Mouse (Mus musculus) layer of hippocampus, postnatal 25 days (tissue): ENCODE data around the gene Ltbp3. TPM values are rescaled to one million over a fixed set of nuclear protein-coding genes. Genes with fewer than 3 reads are reported as not detected.
A peak's percentile ranks its signal among the peaks of the same experiment; 100 is the strongest.

Source experiments
- DNase-seq, 2 experiments: peaks; one replicate each; pipeline ENCODE4 v3.0.0; 2022; ENCODE audit warnings: mixed read lengths in 2 of 2, low spot score in 1 of 2; ENCODE audit errors: extremely low spot score in 1 of 2
- total RNA-seq, 2 experiments: library from RNA; stranded (reverse); gene quantifications; 2 replicates each; pipeline ENCODE4 v1.2.3; 2021

The Ltbp3 gene
- 10 to 100 TPM; 23.8 to 26.8 TPM for total RNA-seq

- no peak for DNase-seq
Observed at GRCm38 (mm10) chr19:5740320-5741317, at the start of gene Ltbp3. Gene Ltbp3 (plus strand): TSS chr19:5740904.

- no peak for DNase-seq
Observed at GRCm38 (mm10) chr19:5691601-5692000, 49.1 kb upstream of the Ltbp3 start.

- no peak for DNase-seq
Observed at GRCm38 (mm10) chr19:5692086-5692912, 48.4 kb upstream of the Ltbp3 start.

- DNase-seq: no peak
Observed at GRCm38 (mm10) chr19:5692913-5693396, 47.7 kb upstream of the Ltbp3 start.

- no peak for DNase-seq
Observed at GRCm38 (mm10) chr19:5693801-5694200, 46.9 kb upstream of the Ltbp3 start.

GRCm38 (mm10) chr19:5695849-5696462 lies 44.7 kb upstream of the Ltbp3 start:
- DNase-seq: no peak

- DNase-seq: no peak
Observed at GRCm38 (mm10) chr19:5704163-5704800, 36.4 kb upstream of the Ltbp3 start, which contains the start of gene Kcnk7. Gene Kcnk7 (plus strand): TSS chr19:5704367.

- no peak for DNase-seq
Observed at GRCm38 (mm10) chr19:5704801-5705571, 35.7 kb upstream of the Ltbp3 start.

GRCm38 (mm10) chr19:5710068-5710467 lies 30.6 kb upstream of the Ltbp3 start:
- DNase-seq: no peak

- DNase-seq: no peak
Observed at GRCm38 (mm10) chr19:5710581-5710980, 30.1 kb upstream of the Ltbp3 start.

- peak in 1 of 2 experiments; percentile 75 for DNase-seq
Observed at GRCm38 (mm10) chr19:5711218-5711617, 29.5 kb upstream of the Ltbp3 start.

- no peak for DNase-seq
Observed at GRCm38 (mm10) chr19:5711907-5712460, 28.7 kb upstream of the Ltbp3 start.

GRCm38 (mm10) chr19:5713255-5713654 lies 27.4 kb upstream of the Ltbp3 start:
- no peak for DNase-seq

- DNase-seq: no peak
Observed at GRCm38 (mm10) chr19:5713730-5714129, 27.0 kb upstream of the Ltbp3 start.

GRCm38 (mm10) chr19:5715793-5716688 lies 24.7 kb upstream of the Ltbp3 start:
- peak; percentile 42 to 50 for DNase-seq

GRCm38 (mm10) chr19:5716955-5717354 lies 23.7 kb upstream of the Ltbp3 start:
- no peak for DNase-seq

- DNase-seq: no peak
Observed at GRCm38 (mm10) chr19:5721233-5721632, 19.5 kb upstream of the Ltbp3 start.
